Mouse (Mus musculus) lung, postnatal 10 days (tissue): Measurements from ENCODE around the gene Gm20883.
"Not testable (repeated sequence)": the region's sequence is repeated elsewhere in the genome, so short reads cannot be mapped to it uniquely, and the experiment has no call there.

Experiments used
- DNase-seq: peaks from one replicate; pipeline ENCODE4 v3.0.0; 2021

The Gm20883 gene

GRCm38 (mm10) chrY:50607951-50608350, at the start of gene Gm20883:
TSS of gene Gm20883 (plus strand) at chrY:50608251.
- not testable (repeated sequence) for DNase-seq
